ENCODE assay signal across 23 mouse cellular contexts in genomic region chr2:135467895-135468294, GRCm38 (mm10).
A peak's percentile ranks its signal among the peaks of the same experiment; 100 is the strongest.
DNase-seq lines count a peak whose midpoint lies in the region; ATAC-seq lines count a peak whose summit lies in the region.
"Had no signal": no experiment of that assay in that cellular context is flagged by ENCODE, and none has a peak within 500 bp of the region (broad histone marks: within the 10 kb centered on the region; RNA-seq: fewer than 3 reads in every experiment).

No protein-coding gene starts in this region.

- ATAC-seq in heart, embryonic 15.5 days (replicated peaks; ENCODE audit: insufficient number of reproducible peaks, insufficient read depth, low FRiP score, low read depth) = 0 out of 2 replicates have a peak, but pooled peaks have one; percentile 66
- ATAC-seq: activated CD4-positive, CD25-positive, alpha-beta regulatory T cell, adult 4 months; CD4-positive, CD25-positive, alpha-beta regulatory T cell, adult 4 months; intestine, postnatal 0 days; liver, embryonic 12.5 days; midbrain, embryonic 16.5 days had no signal

- H3K27me3 ChIP-seq in heart, embryonic 15.5 days = no peaks in the 10 kb centered on the region
- H3K27me3 ChIP-seq: embryonic facial prominence, embryonic 15.5 days; hindbrain, embryonic 15.5 days; liver, embryonic 12.5 days; stomach, embryonic 15.5 days had no signal

- H3K4me1 ChIP-seq in heart, embryonic 15.5 days (replicated peaks) = peaks cover 9% of the 10 kb centered on the region
- H3K4me1 ChIP-seq: embryonic facial prominence, embryonic 15.5 days; hindbrain, embryonic 15.5 days; liver, embryonic 12.5 days had no signal

- no peaks in the 10 kb centered on the region for H3K9me3 ChIP-seq in heart, embryonic 15.5 days (replicated peaks)
- H3K9me3 ChIP-seq: embryonic facial prominence, embryonic 15.5 days; hindbrain, embryonic 15.5 days; liver, embryonic 12.5 days; stomach, embryonic 15.5 days had no signal

- H3K9ac ChIP-seq in heart, embryonic 15.5 days = no peak overlapping the region
- H3K9ac ChIP-seq: embryonic facial prominence, embryonic 15.5 days; hindbrain, embryonic 15.5 days; liver, embryonic 12.5 days; stomach, embryonic 15.5 days had no signal

- WGBS in heart, embryonic 15.5 days = 13% methylated on average over 4 of the region's 4 CpGs

- peak overlapping the region; percentile 58 for H3K27ac ChIP-seq in heart, embryonic 15.5 days
- H3K27ac ChIP-seq: embryonic facial prominence, embryonic 15.5 days; gastrocnemius, adult 2 months; hindbrain, embryonic 15.5 days; kidney, postnatal 0 days; layer of hippocampus, adult 2 months; left cerebral cortex, adult 2 months; liver, embryonic 12.5 days; stomach, embryonic 15.5 days had no signal

- H3K36me3 ChIP-seq in heart, embryonic 15.5 days = no peaks in the 10 kb centered on the region
- H3K36me3 ChIP-seq: embryonic facial prominence, embryonic 15.5 days; hindbrain, embryonic 15.5 days; liver, embryonic 12.5 days; stomach, embryonic 15.5 days had no signal

- H3K4me3 ChIP-seq in heart, embryonic 15.5 days = no peak overlapping the region
- H3K4me3 ChIP-seq: embryonic facial prominence, embryonic 15.5 days; gastrocnemius, adult 2 months; hindbrain, embryonic 15.5 days; layer of hippocampus, adult 2 months; left cerebral cortex, adult 2 months; liver, embryonic 12.5 days; stomach, embryonic 15.5 days had no signal

- DNase-seq in adrenal gland, postnatal 14 days = peak; percentile 8
- no peak for DNase-seq in adrenal gland, adult 18-20 months (ENCODE audit: low spot score in 2 of 2)
- DNase-seq in heart, adult 11 months = no peak
- DNase-seq in left cerebral cortex, postnatal 4 days = peak; percentile 60
- DNase-seq in left cerebral cortex, postnatal 10 days (ENCODE audit: extremely low spot score in 1 of 2, low spot score in 2 of 2) = no peak
- peak; percentile 4 for DNase-seq in NIH3T3 (ENCODE audit: low read depth)
- DNase-seq in frontal cortex, postnatal 25 days (ENCODE audit: low spot score in 2 of 2) = no peak
- DNase-seq: gastrocnemius, adult 2 months; heart, postnatal 36 days; right cerebral cortex, postnatal 14 days; spleen, adult 18-20 months had no signal

- intact Hi-C loops in left cerebral cortex, postnatal 4 days (cut with DNase I) = no loop called here
- intact Hi-C loops in left cerebral cortex, postnatal 10 days (cut with DNase I) = no loop called here

- H3K4me2 ChIP-seq in heart, embryonic 15.5 days = peak overlapping the region; percentile 23; the same call in 1 of the 2 replicates
- H3K4me2 ChIP-seq: embryonic facial prominence, embryonic 15.5 days; hindbrain, embryonic 15.5 days; liver, embryonic 12.5 days; stomach, embryonic 15.5 days had no signal

Comparison
In these comparisons a context has a peak if more than half of its experiments do, and no peak if none do; other contexts are left out.
1. DNase-seq: peak in adrenal gland, postnatal 14 days (single experiment), left cerebral cortex, postnatal 4 days (single experiment) and NIH3T3 (single experiment); none in adrenal gland, adult 18-20 months (0 of 2), heart, adult 11 months (single experiment), left cerebral cortex, postnatal 10 days (0 of 2) and frontal cortex, postnatal 25 days (0 of 2).